Mouse (Mus musculus) ES-Bruce4 (cell line): ENCODE data around the gene Pde7b. TPM values are rescaled to one million over a fixed set of nuclear protein-coding genes. Genes with fewer than 3 reads are reported as not detected.

ENCODE experiments used
- H3K27ac ChIP-seq: 2 replicates; pipeline ENCODE4 v1.5.1; 2012; ENCODE audit warnings: low read length, inconsistent platforms; ENCODE audit not compliant: insufficient read depth
- H3K27me3 ChIP-seq: 2 replicates; pipeline ENCODE4 v1.6.1; 2012; ENCODE audit warnings: mild to moderate bottlenecking, low read length, inconsistent platforms; ENCODE audit not compliant: control insufficient read depth, poor library complexity, insufficient read depth, severe bottlenecking
- H3K36me3 ChIP-seq: 2 replicates; pipeline ENCODE4 v1.6.1; 2012; ENCODE audit warnings: inconsistent platforms, mild to moderate bottlenecking, low read length, moderate library complexity; ENCODE audit not compliant: control insufficient read depth, poor library complexity, insufficient read depth, severe bottlenecking
- H3K4me1 ChIP-seq: one replicate; pipeline ENCODE4 v1.8.1; 2011; ENCODE audit warnings: low read length; ENCODE audit not compliant: control insufficient read depth, insufficient read depth
- H3K4me3 ChIP-seq: 2 replicates; pipeline ENCODE4 v1.5.1; 2011; ENCODE audit warnings: low read depth, mild to moderate bottlenecking, low read length
- H3K9ac ChIP-seq: 2 replicates; pipeline ENCODE4 v1.6.1; 2012; ENCODE audit warnings: low read depth, mild to moderate bottlenecking, inconsistent platforms; ENCODE audit not compliant: poor library complexity, severe bottlenecking
- H3K9me3 ChIP-seq: replicated peaks from 2 replicates; pipeline ENCODE4 v1.6.1; 2012; ENCODE audit warnings: mild to moderate bottlenecking, low read length, inconsistent platforms; ENCODE audit not compliant: control insufficient read depth, poor library complexity, insufficient read depth, severe bottlenecking
- CTCF ChIP-seq: IDR thresholded peaks from one replicate; pipeline ENCODE4 v1.8.1; 2011; ENCODE audit warnings: low read depth, low read length
- EP300 ChIP-seq: IDR thresholded peaks from 2 replicates; pipeline ENCODE4 v1.6.1; 2011; ENCODE audit warnings: low read depth, low read length; ENCODE audit not compliant: insufficient read depth
- POLR2A ChIP-seq: IDR thresholded peaks from one replicate; pipeline ENCODE4 v1.8.1; 2011; ENCODE audit warnings: low read length; ENCODE audit not compliant: insufficient read depth
- polyA plus RNA-seq: library from polyadenylated mRNA; stranded (reverse); fragments of >200 nt; gene quantifications from 2 replicates; pipeline ENCODE4 v1.2.4, GENCODE M21; 2011; ENCODE audit warnings: low read depth; ENCODE audit not compliant: missing spikeins, insufficient read depth, insufficient read length

Gene Pde7b
- polyA plus RNA-seq, 1 experiment = 0.18 TPM

DNA sequence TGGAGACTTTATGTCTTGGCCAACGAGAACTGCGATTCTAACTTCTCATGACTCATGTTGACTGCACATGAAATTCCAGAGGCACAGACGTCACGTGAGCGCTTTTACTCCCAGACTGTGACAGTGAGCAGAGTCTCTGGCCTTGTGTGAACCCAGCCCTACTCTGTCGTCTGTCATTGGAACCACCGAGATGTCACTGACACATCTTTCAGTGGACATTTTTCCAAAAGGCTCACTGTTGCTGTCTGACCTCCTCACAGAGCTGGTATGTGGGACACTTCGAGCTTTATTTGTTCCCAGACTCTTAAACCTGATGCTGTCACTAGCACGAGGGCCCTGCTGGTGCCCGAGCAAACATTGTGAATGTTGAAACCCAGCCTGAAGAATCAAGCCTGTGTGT lies 315.7 kb downstream of the Pde7b start:
- Histone ChIP-seq H3K27me3 (no peaks in the 10 kb centered on the region), H3K4me1 (no peaks in the 10 kb centered on the region), H3K27ac (no peak overlapping the region), H3K9ac (no peak overlapping the region), H3K9me3 (no peaks in the 10 kb centered on the region; the same call in 1 of the 2 replicates), H3K36me3 (no peaks in the 10 kb centered on the region), H3K4me3 (no peak overlapping the region)
- no peak for TF ChIP-seq EP300

DNA sequence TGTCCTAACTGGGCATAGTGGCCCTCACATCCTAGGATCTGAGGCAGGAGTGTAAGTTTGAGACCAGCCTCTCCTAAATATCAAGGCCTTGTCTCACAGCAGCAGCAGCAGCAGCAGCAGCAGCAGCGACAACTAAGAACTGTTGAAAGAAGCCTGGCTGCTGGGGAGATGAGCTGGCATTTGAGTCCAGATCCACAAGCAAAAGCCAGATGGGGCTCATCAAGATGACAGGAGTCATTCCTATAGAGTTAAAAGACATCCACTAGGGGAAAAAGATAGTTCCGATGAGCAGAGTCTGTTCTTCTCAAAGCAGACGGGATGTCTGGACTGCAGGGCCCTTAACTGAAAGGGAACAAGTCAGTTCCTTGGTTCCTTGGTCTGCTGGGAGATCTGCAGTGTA lies 316.5 kb downstream of the Pde7b start:
- Histone ChIP-seq H3K9me3 (no peaks in the 10 kb centered on the region; the same call in 1 of the 2 replicates), H3K4me3 (no peak overlapping the region), H3K27me3 (no peaks in the 10 kb centered on the region), H3K36me3 (no peaks in the 10 kb centered on the region), H3K9ac (no peak overlapping the region), H3K27ac (no peak overlapping the region), H3K4me1 (no peaks in the 10 kb centered on the region)
- TF ChIP-seq POLR2A = no peak
- TF ChIP-seq CTCF = no peak
- no peak for TF ChIP-seq EP300

DNA sequence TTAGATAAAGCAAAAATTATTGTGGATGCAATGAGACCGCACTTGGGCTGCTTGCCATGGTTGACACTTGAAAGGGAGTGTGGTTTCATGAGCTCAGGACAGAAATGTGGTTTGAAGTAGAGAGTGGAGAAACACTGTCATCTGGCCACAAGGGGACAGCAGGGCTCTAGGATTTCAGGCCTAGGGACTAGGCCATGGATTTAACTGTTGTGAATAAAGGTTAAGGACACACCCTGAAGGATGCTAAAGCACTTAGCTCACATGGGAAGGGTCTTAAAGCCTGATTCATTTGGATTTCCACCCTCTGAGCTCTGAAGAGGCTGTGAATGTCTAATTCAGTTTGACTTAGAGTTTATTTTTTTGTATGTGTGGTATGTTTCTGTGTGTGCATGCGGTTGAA lies 319.4 kb downstream of the Pde7b start:
- Histone ChIP-seq H3K4me1 (no peaks in the 10 kb centered on the region), H3K27me3 (no peaks in the 10 kb centered on the region), H3K9me3 (no peaks in the 10 kb centered on the region), H3K4me3 (no peak overlapping the region), H3K27ac (no peak overlapping the region), H3K36me3 (no peaks in the 10 kb centered on the region), H3K9ac (no peak overlapping the region)
- peak; percentile 43 for TF ChIP-seq CTCF
- TF ChIP-seq EP300 = no peak
- TF ChIP-seq POLR2A = no peak

DNA sequence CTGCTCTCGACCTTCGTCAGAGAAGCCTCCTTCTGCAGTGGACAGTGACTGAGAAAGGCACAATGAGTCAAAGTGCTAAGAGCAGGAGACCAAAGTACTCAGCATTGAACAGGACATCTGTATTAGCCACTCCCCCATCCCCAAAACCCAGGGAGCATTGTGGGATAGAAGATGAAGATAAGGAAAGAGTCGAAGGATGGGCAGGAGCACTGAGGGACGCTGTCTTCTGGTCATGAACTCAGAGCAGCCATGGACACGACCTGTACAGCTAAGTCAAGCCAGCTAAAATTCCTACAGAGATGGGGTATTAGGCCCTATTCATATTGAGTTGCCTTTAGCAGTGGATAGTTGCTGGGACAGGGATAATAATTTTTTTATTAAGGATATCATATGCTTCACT lies 321.9 kb downstream of the Pde7b start:
- H3K4me3 ChIP-seq = no peak overlapping the region
- H3K36me3 ChIP-seq = no peaks in the 10 kb centered on the region
- no peaks in the 10 kb centered on the region for H3K4me1 ChIP-seq
- H3K9me3 ChIP-seq = no peaks in the 10 kb centered on the region
- no peak overlapping the region for H3K27ac ChIP-seq
- no peak overlapping the region for H3K9ac ChIP-seq
- no peaks in the 10 kb centered on the region for H3K27me3 ChIP-seq
- TF ChIP-seq EP300 = no peak
- no peak for TF ChIP-seq CTCF
- TF ChIP-seq POLR2A = no peak

DNA sequence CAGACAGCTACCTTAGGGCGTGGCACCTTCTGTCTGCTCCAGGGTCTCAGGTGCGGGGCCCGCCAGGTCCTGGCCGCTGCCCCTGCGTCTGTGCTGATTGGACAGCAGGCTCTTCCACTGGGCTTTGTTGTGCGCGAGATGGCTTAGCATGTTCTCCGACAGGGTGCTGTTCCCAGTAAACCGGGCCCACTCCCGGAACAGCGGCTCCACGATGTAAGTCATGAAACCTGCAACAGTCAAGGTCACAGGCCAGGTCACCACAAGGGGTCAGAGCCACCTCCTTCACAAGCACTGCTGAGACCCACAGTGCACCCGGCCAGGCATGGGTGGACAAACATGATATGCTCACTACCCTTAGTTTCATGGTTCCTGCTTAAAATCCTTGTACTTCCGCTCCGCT lies 324.5 kb downstream of the Pde7b start:
- H3K4me3 ChIP-seq = peak overlapping the region; percentile 68
- no peak overlapping the region for H3K27ac ChIP-seq
- peaks cover 3% of the 10 kb centered on the region for H3K4me1 ChIP-seq
- no peaks in the 10 kb centered on the region for H3K27me3 ChIP-seq
- no peaks in the 10 kb centered on the region for H3K9me3 ChIP-seq
- TF ChIP-seq CTCF = peak; percentile 40
- TF ChIP-seq EP300 = no peak
- no peak for TF ChIP-seq POLR2A
- H3K9ac ChIP-seq = no peak overlapping the region
- no peaks in the 10 kb centered on the region for H3K36me3 ChIP-seq

DNA sequence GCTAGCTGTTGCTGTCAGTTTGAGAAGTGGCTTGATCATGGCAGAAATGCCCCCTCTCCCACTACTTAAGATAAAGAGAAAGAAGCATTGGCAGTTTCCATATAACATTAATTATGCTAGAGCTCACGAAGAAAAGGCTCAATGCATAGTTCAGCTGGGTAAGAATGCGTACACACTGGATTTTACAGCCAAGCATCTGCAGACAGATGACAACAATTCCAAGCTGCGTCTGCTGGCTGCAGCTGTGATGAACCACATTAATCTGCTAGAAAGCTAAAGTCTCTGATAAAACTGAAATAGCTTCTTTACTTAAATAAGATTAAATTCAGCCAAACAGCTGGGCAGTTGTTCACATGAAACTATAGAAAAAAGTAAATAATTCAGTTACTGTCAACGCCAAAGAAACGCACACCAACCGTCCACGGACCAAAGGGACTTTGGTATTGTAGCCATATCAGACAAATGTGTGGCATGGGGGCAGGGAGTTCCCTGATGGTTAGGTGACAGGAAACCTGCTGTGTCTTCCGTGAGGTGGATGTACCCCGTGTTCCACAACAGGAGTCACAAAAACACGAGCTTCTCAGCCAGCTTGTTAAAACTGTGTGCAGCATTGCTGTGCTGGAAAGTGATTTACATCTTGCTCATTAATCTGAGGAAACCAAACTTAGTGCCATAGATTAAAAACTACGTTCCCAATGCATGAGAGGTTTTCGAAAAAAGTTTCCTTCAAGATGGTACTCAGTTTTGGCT lies 326.1 kb downstream of the Pde7b start:
- H3K27ac ChIP-seq = no peak overlapping the region
- H3K9me3 ChIP-seq = no peaks in the 10 kb centered on the region
- no peak overlapping the region for H3K4me3 ChIP-seq
- no peak overlapping the region for H3K9ac ChIP-seq
- H3K4me1 ChIP-seq = peaks cover 3% of the 10 kb centered on the region
- no peaks in the 10 kb centered on the region for H3K27me3 ChIP-seq
- no peak for TF ChIP-seq EP300
- no peak for TF ChIP-seq POLR2A
- TF ChIP-seq CTCF = no peak
- no peaks in the 10 kb centered on the region for H3K36me3 ChIP-seq
